Mouse (Mus musculus): ENCODE results near the gene Pced1b.

DNA sequence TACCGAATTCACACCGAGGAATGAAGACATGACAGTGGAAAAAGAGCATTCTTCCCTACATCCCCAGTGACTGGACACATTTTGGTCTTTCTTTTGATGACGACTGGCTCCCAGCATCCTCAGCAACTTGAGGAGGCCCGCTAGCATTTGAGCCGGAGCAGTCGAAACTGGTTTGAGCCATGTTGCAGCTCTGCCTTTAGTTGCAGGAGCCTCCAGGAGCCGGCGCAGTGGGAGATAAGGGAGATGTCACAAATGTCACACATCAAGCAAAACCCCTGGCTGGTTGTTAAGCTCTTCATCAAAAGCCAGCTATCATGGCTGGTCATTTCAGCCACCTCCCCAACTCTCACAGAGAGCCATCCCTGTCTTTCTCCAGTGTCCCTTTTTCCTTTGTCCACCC, 157.6 kb downstream of the Pced1b start:
- TF ChIP-seq EP300 (IDR thresholded peaks at IDR 0.05; ENCODE audit: low read depth in 1 of 2, low read length in 2 of 2) (no peak), MAX (IDR thresholded peaks at IDR 0.05; ENCODE audit: low read length) (no peak), POLR2AphosphoS2 (IDR thresholded peaks at IDR 0.05; ENCODE audit: low read length) (no peak), TAL1 (IDR thresholded peaks at IDR 0.05; ENCODE audit: low read length) (no peak), RCOR1 (IDR thresholded peaks at IDR 0.05; ENCODE audit: low read depth, low read length) (no peak), CHD2 (IDR thresholded peaks at IDR 0.05; ENCODE audit: low read length) (no peak)
